Mouse (Mus musculus): ENCODE data around the gene Gabarap. TPM values are rescaled to one million over a fixed set of nuclear protein-coding genes. Genes with fewer than 3 reads are reported as not detected.

Gabarap gene
- polyA plus RNA-seq, 1 experiment from 2014 or later = 616 TPM

GRCm38 (mm10) chr11:70026689-70027088, 35.7 kb downstream of the Gabarap start:
- no peaks in the 10 kb centered on the region for H3K9me3 ChIP-seq (ENCODE audit: control insufficient read depth, low read length)
- peaks cover 76% of the 10 kb centered on the region for H3K4me1 ChIP-seq (ENCODE audit: control insufficient read depth, insufficient read depth, low read length)
- H3K27me3 ChIP-seq (ENCODE audit: control insufficient read depth, insufficient read depth, low read length) = no peaks in the 10 kb centered on the region
- H3K27ac ChIP-seq (replicated peaks; ENCODE audit: low read depth, low read length) = peak overlapping the region; percentile 96
- H3K4me3 ChIP-seq (replicated peaks; ENCODE audit: low read depth, low read length) = peak overlapping the region; percentile 24
- H3K36me3 ChIP-seq (ENCODE audit: control insufficient read depth, insufficient read depth, low read length) = peaks cover 12% of the 10 kb centered on the region
- no peak for ATAC-seq (ENCODE audit: low FRiP score, low TSS enrichment)
- H3K9ac ChIP-seq (replicated peaks; ENCODE audit: low read length) = peak overlapping the region; percentile 21; the same call in 1 of the 2 replicates
- WGBS = 1% methylated on average over 19 of the region's 19 CpGs
- peak; percentile 62 for DNase-seq
- peak overlapping the region; percentile 72 for H3K4me2 ChIP-seq (ENCODE audit: low read length)

GRCm38 (mm10) chr11:70027397-70027796, 36.5 kb downstream of the Gabarap start:
- Histone ChIP-seq H3K27ac (replicated peaks; ENCODE audit: low read depth, low read length) (peak overlapping the region; percentile 96), H3K9me3 (ENCODE audit: control insufficient read depth, low read length) (no peaks in the 10 kb centered on the region), H3K4me2 (ENCODE audit: low read length) (peak overlapping the region; percentile 72), H3K4me3 (replicated peaks; ENCODE audit: low read depth, low read length) (peak overlapping the region; percentile 24), H3K4me1 (ENCODE audit: control insufficient read depth, insufficient read depth, low read length) (peaks cover 71% of the 10 kb centered on the region), H3K36me3 (ENCODE audit: control insufficient read depth, insufficient read depth, low read length) (peaks cover 20% of the 10 kb centered on the region), H3K9ac (replicated peaks; ENCODE audit: low read length) (peak overlapping the region; percentile 21; the same call in 1 of the 2 replicates), H3K27me3 (ENCODE audit: control insufficient read depth, insufficient read depth, low read length) (no peaks in the 10 kb centered on the region)
- ATAC-seq (ENCODE audit: low FRiP score, low TSS enrichment) (no peak), DNase-seq (no peak)
- 26% methylated on average over 9 of the region's 9 CpGs for WGBS

GRCm38 (mm10) chr11:70028401-70029129, 37.6 kb downstream of the Gabarap start:
- peaks cover 59% of the 10 kb centered on the region for H3K4me1 ChIP-seq (ENCODE audit: control insufficient read depth, insufficient read depth, low read length)
- 15% methylated on average over 12 of the region's 12 CpGs for WGBS

GRCm38 (mm10) chr11:70029130-70029801, 38.3 kb downstream of the Gabarap start:
- H3K4me2 ChIP-seq (ENCODE audit: low read length) = peak overlapping the region; percentile 72
- DNase-seq (peak; percentile 99), ATAC-seq (ENCODE audit: low FRiP score, low TSS enrichment) (peak; percentile 94)
- H3K4me1 ChIP-seq (ENCODE audit: control insufficient read depth, insufficient read depth, low read length) = peaks cover 54% of the 10 kb centered on the region
- H3K9ac ChIP-seq (replicated peaks; ENCODE audit: low read length) = peak overlapping the region; percentile 44
- H3K27ac ChIP-seq (replicated peaks; ENCODE audit: low read depth, low read length) = peak overlapping the region; percentile 96
- WGBS = under 1% methylated on average over 20 of the region's 20 CpGs
- no peaks in the 10 kb centered on the region for H3K27me3 ChIP-seq (ENCODE audit: control insufficient read depth, insufficient read depth, low read length)
- peak overlapping the region; percentile 36 for H3K4me3 ChIP-seq (replicated peaks; ENCODE audit: low read depth, low read length)
- peaks cover 36% of the 10 kb centered on the region for H3K36me3 ChIP-seq (ENCODE audit: control insufficient read depth, insufficient read depth, low read length)
- no peaks in the 10 kb centered on the region for H3K9me3 ChIP-seq (ENCODE audit: control insufficient read depth, low read length)

More at GRCm38 (mm10) chr11:70028401-70029129, 37.6 kb downstream of the Gabarap start:
- Histone ChIP-seq H3K4me3 (replicated peaks; ENCODE audit: low read depth, low read length) (peak overlapping the region; percentile 36), H3K27me3 (ENCODE audit: control insufficient read depth, insufficient read depth, low read length) (no peaks in the 10 kb centered on the region), H3K27ac (replicated peaks; ENCODE audit: low read depth, low read length) (peak overlapping the region; percentile 96), H3K9ac (replicated peaks; ENCODE audit: low read length) (peak overlapping the region; percentile 44), H3K9me3 (ENCODE audit: control insufficient read depth, low read length) (no peaks in the 10 kb centered on the region), H3K4me2 (ENCODE audit: low read length) (peak overlapping the region; percentile 72), H3K36me3 (ENCODE audit: control insufficient read depth, insufficient read depth, low read length) (peaks cover 31% of the 10 kb centered on the region)
- no peak for DNase-seq
- ATAC-seq (ENCODE audit: low FRiP score, low TSS enrichment) = 0 out of 2 replicates have a peak, but pooled peaks have one; percentile 2

GRCm38 (mm10) chr11:70029829-70030550, 39.0 kb downstream of the Gabarap start:
- H3K4me3 ChIP-seq (replicated peaks; ENCODE audit: low read depth, low read length) = peak overlapping the region; percentile 36
- peaks cover 48% of the 10 kb centered on the region for H3K4me1 ChIP-seq (ENCODE audit: control insufficient read depth, insufficient read depth, low read length)
- 21% methylated on average over 10 of the region's 11 CpGs for WGBS
- DNase-seq = no peak
- ATAC-seq (ENCODE audit: low FRiP score, low TSS enrichment) = peak; percentile 54
- H3K9ac ChIP-seq (replicated peaks; ENCODE audit: low read length) = peak overlapping the region; percentile 44
- H3K4me2 ChIP-seq (ENCODE audit: low read length) = peak overlapping the region; percentile 72
- peaks cover 42% of the 10 kb centered on the region for H3K36me3 ChIP-seq (ENCODE audit: control insufficient read depth, insufficient read depth, low read length)
- no peaks in the 10 kb centered on the region for H3K27me3 ChIP-seq (ENCODE audit: control insufficient read depth, insufficient read depth, low read length)
- H3K27ac ChIP-seq (replicated peaks; ENCODE audit: low read depth, low read length) = peak overlapping the region; percentile 96
- H3K9me3 ChIP-seq (ENCODE audit: control insufficient read depth, low read length) = no peaks in the 10 kb centered on the region

- Histone ChIP-seq H3K9me3 (ENCODE audit: control insufficient read depth, low read length) (no peaks in the 10 kb centered on the region), H3K27me3 (ENCODE audit: control insufficient read depth, insufficient read depth, low read length) (no peaks in the 10 kb centered on the region), H3K4me2 (ENCODE audit: low read length) (peak overlapping the region; percentile 72), H3K4me3 (replicated peaks; ENCODE audit: low read depth, low read length) (peak overlapping the region; percentile 36), H3K27ac (replicated peaks; ENCODE audit: low read depth, low read length) (peak overlapping the region; percentile 96), H3K9ac (replicated peaks; ENCODE audit: low read length) (peak overlapping the region; percentile 44; the same call in 1 of the 2 replicates), H3K4me1 (ENCODE audit: control insufficient read depth, insufficient read depth, low read length) (peaks cover 42% of the 10 kb centered on the region), H3K36me3 (ENCODE audit: control insufficient read depth, insufficient read depth, low read length) (peaks cover 46% of the 10 kb centered on the region)
- WGBS = 90% methylated on average over 28 of the region's 28 CpGs
- no peak for ATAC-seq (ENCODE audit: low FRiP score, low TSS enrichment)
- no peak for DNase-seq
These were observed 39.8 kb downstream of the Gabarap start for GRCm38 (mm10) chr11:70030651-70031320.

GRCm38 (mm10) chr11:70031321-70031670, 40.4 kb downstream of the Gabarap start:
- 95% methylated on average over 11 of the region's 11 CpGs for WGBS
- Histone ChIP-seq H3K27me3 (ENCODE audit: control insufficient read depth, insufficient read depth, low read length) (no peaks in the 10 kb centered on the region), H3K4me1 (ENCODE audit: control insufficient read depth, insufficient read depth, low read length) (peaks cover 37% of the 10 kb centered on the region), H3K36me3 (ENCODE audit: control insufficient read depth, insufficient read depth, low read length) (peaks cover 50% of the 10 kb centered on the region), H3K4me2 (ENCODE audit: low read length) (no peak overlapping the region; the same call in 1 of the 2 replicates), H3K9ac (replicated peaks; ENCODE audit: low read length) (no peak overlapping the region), H3K27ac (replicated peaks; ENCODE audit: low read depth, low read length) (0 out of 2 replicates have a peak overlapping the region, but pooled peaks have one; percentile 96), H3K4me3 (replicated peaks; ENCODE audit: low read depth, low read length) (no peak overlapping the region), H3K9me3 (ENCODE audit: control insufficient read depth, low read length) (no peaks in the 10 kb centered on the region)
- ATAC-seq (ENCODE audit: low FRiP score, low TSS enrichment) (no peak), DNase-seq (no peak)

GRCm38 (mm10) chr11:70038174-70038573, 47.2 kb downstream of the Gabarap start:
- no peak overlapping the region for H3K4me2 ChIP-seq (ENCODE audit: low read length)
- no peak overlapping the region for H3K9ac ChIP-seq (replicated peaks; ENCODE audit: low read length)
- H3K4me1 ChIP-seq (ENCODE audit: control insufficient read depth, insufficient read depth, low read length) = no peaks in the 10 kb centered on the region
- no peak for DNase-seq
- WGBS = 84% methylated on average over 7 of the region's 7 CpGs
- no peaks in the 10 kb centered on the region for H3K9me3 ChIP-seq (ENCODE audit: control insufficient read depth, low read length)
- H3K27me3 ChIP-seq (ENCODE audit: control insufficient read depth, insufficient read depth, low read length) = no peaks in the 10 kb centered on the region
- no peak overlapping the region for H3K27ac ChIP-seq (replicated peaks; ENCODE audit: low read depth, low read length)
- peaks cover 74% of the 10 kb centered on the region for H3K36me3 ChIP-seq (ENCODE audit: control insufficient read depth, insufficient read depth, low read length)
- no peak overlapping the region for H3K4me3 ChIP-seq (replicated peaks; ENCODE audit: low read depth, low read length)
- ATAC-seq (ENCODE audit: low FRiP score, low TSS enrichment) = no peak
